Mouse (Mus musculus) embryonic facial prominence, embryonic 15.5 days (tissue): Measurements from ENCODE around the gene 6430571L13Rik. TPM values are rescaled to one million over a fixed set of nuclear protein-coding genes. Genes with fewer than 3 reads are reported as not detected.

Source experiments
- ATAC-seq: fragments of 200-750 bp; cut with Nextera tagmentation; 2 replicates; pipeline ENCODE4 v1.8.0; 2017; ENCODE audit warnings: low read depth, moderate TSS enrichment; ENCODE audit not compliant: insufficient number of reproducible peaks, low FRiP score, low TSS enrichment
- H3K27ac ChIP-seq: fragments of 300-500 bp; sonication (generic); replicated peaks from 2 replicates; pipeline ENCODE4 v1.5.1; 2015; ENCODE audit warnings: mild to moderate bottlenecking, inconsistent platforms
- H3K27me3 ChIP-seq: fragments of 300-500 bp; sonication (generic); 2 replicates; pipeline ENCODE4 v1.6.1; 2015; ENCODE audit warnings: inconsistent platforms
- H3K36me3 ChIP-seq: fragments of 300-500 bp; sonication (generic); 2 replicates; pipeline ENCODE4 v1.6.1; 2015; ENCODE audit warnings: mild to moderate bottlenecking, inconsistent platforms
- H3K4me1 ChIP-seq: fragments of 300-500 bp; sonication (generic); 2 replicates; pipeline ENCODE4 v1.6.1; 2015; ENCODE audit warnings: inconsistent platforms
- H3K4me2 ChIP-seq: fragments of 300-500 bp; sonication (generic); replicated peaks from 2 replicates; pipeline ENCODE4 v1.6.1; 2015; ENCODE audit warnings: mild to moderate bottlenecking, inconsistent platforms
- H3K4me3 ChIP-seq: fragments of 300-500 bp; sonication (generic); replicated peaks from 2 replicates; pipeline ENCODE4 v1.5.1; 2015; ENCODE audit warnings: mild to moderate bottlenecking, inconsistent platforms
- H3K9ac ChIP-seq: fragments of 300-500 bp; sonication (generic); 2 replicates; pipeline ENCODE4 v1.6.1; 2015; ENCODE audit warnings: inconsistent platforms
- H3K9me3 ChIP-seq: fragments of 300-500 bp; sonication (generic); replicated peaks from 2 replicates; pipeline ENCODE4 v1.6.1; 2016; ENCODE audit warnings: inconsistent platforms
- WGBS: fragments of 180-500 bp; shearing (Covaris S2); methylation state at CpG from one replicate; pipeline ENCODE4 v1.1.7; 2015; 5-methylcytosine and 5-hydroxymethylcytosine counted together
- polyA plus RNA-seq: library from polyadenylated mRNA; unstranded; fragments of >200 nt; fragmentation: Nextera tagmentation; extraction: Ambion mirVana; gene quantifications from 2 replicates; pipeline ENCODE4 v1.2.1, GENCODE M21; 2015

6430571L13Rik gene
- polyA plus RNA-seq, 1 experiment from 2014 or later = 0.91 TPM

- Histone ChIP-seq H3K27me3 (no peaks in the 10 kb centered on the region), H3K4me1 (peaks cover 27% of the 10 kb centered on the region), H3K4me2 (no peak overlapping the region; the same call in 1 of the 2 replicates), H3K36me3 (0 out of 2 replicates have a peak, but pooled peaks cover under 1% of the 10 kb centered on the region), H3K9me3 (no peaks in the 10 kb centered on the region), H3K27ac (peak overlapping the region; percentile 77), H3K9ac (no peak overlapping the region), H3K4me3 (no peak overlapping the region)
- WGBS = 78% methylated on average over 11 of the region's 11 CpGs
- ATAC-seq = no peak
These were observed 33.1 kb upstream of the 6430571L13Rik start for GRCm38 (mm10) chr9:107307099-107307872.

- 0 out of 2 replicates have a peak, but pooled peaks have one; percentile 20 for ATAC-seq
- H3K4me1 ChIP-seq = peaks cover 28% of the 10 kb centered on the region
- no peak overlapping the region for H3K9ac ChIP-seq
- peak overlapping the region; percentile 77 for H3K27ac ChIP-seq
- H3K9me3 ChIP-seq = no peaks in the 10 kb centered on the region
- no peak overlapping the region; the same call in 1 of the 2 replicates for H3K4me2 ChIP-seq
- WGBS = 40% methylated on average over 12 of the region's 12 CpGs
- no peaks in the 10 kb centered on the region for H3K36me3 ChIP-seq
- H3K4me3 ChIP-seq = no peak overlapping the region
- no peaks in the 10 kb centered on the region for H3K27me3 ChIP-seq
These were observed 32.5 kb upstream of the 6430571L13Rik start for GRCm38 (mm10) chr9:107307886-107308285.

- Histone ChIP-seq H3K4me3 (no peak overlapping the region), H3K9ac (no peak overlapping the region), H3K9me3 (no peaks in the 10 kb centered on the region), H3K27ac (peak overlapping the region; percentile 63; the same call in 1 of the 2 replicates), H3K4me2 (no peak overlapping the region), H3K4me1 (peaks cover 32% of the 10 kb centered on the region), H3K27me3 (no peaks in the 10 kb centered on the region), H3K36me3 (no peaks in the 10 kb centered on the region)
- 79% methylated on average over 9 of the region's 9 CpGs for WGBS
- ATAC-seq = no peak
These were observed 31.9 kb upstream of the 6430571L13Rik start for GRCm38 (mm10) chr9:107308346-107309000.

- peaks cover 32% of the 10 kb centered on the region for H3K4me1 ChIP-seq
These were observed 31.2 kb upstream of the 6430571L13Rik start for GRCm38 (mm10) chr9:107309171-107309570.

GRCm38 (mm10) chr9:107309600-107309999 is 30.8 kb upstream of the 6430571L13Rik start:
- Histone ChIP-seq H3K36me3 (no peaks in the 10 kb centered on the region), H3K9ac (no peak overlapping the region), H3K4me3 (no peak overlapping the region), H3K27me3 (no peaks in the 10 kb centered on the region), H3K4me1 (peaks cover 32% of the 10 kb centered on the region), H3K27ac (no peak overlapping the region), H3K9me3 (no peaks in the 10 kb centered on the region), H3K4me2 (no peak overlapping the region)
- ATAC-seq = no peak
- 75% methylated on average over 5 of the region's 5 CpGs for WGBS

More at GRCm38 (mm10) chr9:107309171-107309570, 31.2 kb upstream of the 6430571L13Rik start:
- no peaks in the 10 kb centered on the region for H3K9me3 ChIP-seq
- H3K27ac ChIP-seq = no peak overlapping the region
- ATAC-seq = no peak
- H3K4me3 ChIP-seq = no peak overlapping the region
- H3K4me2 ChIP-seq = no peak overlapping the region
- no peak overlapping the region for H3K9ac ChIP-seq
- H3K36me3 ChIP-seq = no peaks in the 10 kb centered on the region
- 76% methylated on average over 9 of the region's 9 CpGs for WGBS
- H3K27me3 ChIP-seq = no peaks in the 10 kb centered on the region

- 56% methylated on average over 10 of the region's 10 CpGs for WGBS
These were observed 27.4 kb upstream of the 6430571L13Rik start for GRCm38 (mm10) chr9:107312811-107313584.

GRCm38 (mm10) chr9:107313926-107314325 is 26.5 kb upstream of the 6430571L13Rik start:
- Histone ChIP-seq H3K36me3 (no peaks in the 10 kb centered on the region), H3K9me3 (no peaks in the 10 kb centered on the region), H3K27ac (no peak overlapping the region), H3K4me1 (peaks cover 6% of the 10 kb centered on the region; the same call in 1 of the 2 replicates), H3K9ac (no peak overlapping the region), H3K4me2 (no peak overlapping the region), H3K4me3 (no peak overlapping the region), H3K27me3 (no peaks in the 10 kb centered on the region)
- ATAC-seq = no peak
- 77% methylated on average over 3 of the region's 3 CpGs for WGBS

More at GRCm38 (mm10) chr9:107312811-107313584, 27.4 kb upstream of the 6430571L13Rik start:
- no peak for ATAC-seq
- Histone ChIP-seq H3K27me3 (no peaks in the 10 kb centered on the region), H3K27ac (no peak overlapping the region), H3K36me3 (no peaks in the 10 kb centered on the region), H3K9me3 (no peaks in the 10 kb centered on the region), H3K4me1 (peaks cover 11% of the 10 kb centered on the region), H3K4me3 (no peak overlapping the region), H3K4me2 (no peak overlapping the region), H3K9ac (no peak overlapping the region)

GRCm38 (mm10) chr9:107315791-107316190 is 24.6 kb upstream of the 6430571L13Rik start:
- Histone ChIP-seq H3K4me2 (no peak overlapping the region), H3K9me3 (no peaks in the 10 kb centered on the region), H3K9ac (no peak overlapping the region), H3K4me1 (peaks cover 6% of the 10 kb centered on the region; the same call in 1 of the 2 replicates), H3K36me3 (no peaks in the 10 kb centered on the region), H3K4me3 (no peak overlapping the region), H3K27me3 (no peaks in the 10 kb centered on the region), H3K27ac (no peak overlapping the region)
- ATAC-seq = no peak
- WGBS = 67% methylated on average over 2 of the region's 2 CpGs

GRCm38 (mm10) chr9:107322461-107323050 is 17.8 kb upstream of the 6430571L13Rik start:
- 0 out of 2 replicates have a peak, but pooled peaks cover under 1% of the 10 kb centered on the region for H3K36me3 ChIP-seq
- no peak overlapping the region for H3K27ac ChIP-seq
- H3K4me2 ChIP-seq = no peak overlapping the region
- no peak overlapping the region for H3K4me3 ChIP-seq
- WGBS = 72% methylated on average over 8 of the region's 8 CpGs
- no peak for ATAC-seq
- no peaks in the 10 kb centered on the region for H3K27me3 ChIP-seq
- 0 out of 2 replicates have a peak, but pooled peaks cover 5% of the 10 kb centered on the region for H3K4me1 ChIP-seq
- H3K9me3 ChIP-seq = no peaks in the 10 kb centered on the region
- H3K9ac ChIP-seq = no peak overlapping the region

GRCm38 (mm10) chr9:107323558-107323957 is 16.8 kb upstream of the 6430571L13Rik start:
- H3K9me3 ChIP-seq = no peaks in the 10 kb centered on the region
- no peaks in the 10 kb centered on the region for H3K27me3 ChIP-seq
- H3K27ac ChIP-seq = no peak overlapping the region
- 0 out of 2 replicates have a peak, but pooled peaks cover 6% of the 10 kb centered on the region for H3K36me3 ChIP-seq
- H3K4me1 ChIP-seq = 0 out of 2 replicates have a peak, but pooled peaks cover 5% of the 10 kb centered on the region
- H3K4me2 ChIP-seq = no peak overlapping the region
- no peak overlapping the region for H3K9ac ChIP-seq
- no peak for ATAC-seq
- H3K4me3 ChIP-seq = no peak overlapping the region
- WGBS = 63% methylated on average over 6 of the region's 6 CpGs
